Mouse (Mus musculus) layer of hippocampus, postnatal 10 days (tissue): ENCODE measurements at regions not wholly inside any gene's neighbourhood (a gene's known extent, or its start where the extent isn't known, plus 50 kb on each side); places are given as distances from the start of the nearest gene placed in this dataset.

ENCODE experiments used
- DNase-seq, 2 experiments: peaks; one replicate each; pipeline ENCODE4 v3.0.0; 2021; ENCODE audit warnings: low spot score in 2 of 2

- no peak for DNase-seq
Measured at GRCm38 (mm10) chr9:6609284-6609627, 339.6 kb upstream of the Ddi1 start.

- no peak for DNase-seq
Measured at GRCm38 (mm10) chr9:6608428-6609283, 339.0 kb upstream of the Ddi1 start.
